Mouse (Mus musculus) forebrain, embryonic 10.5 days (tissue): ENCODE results near the gene Elovl5. TPM values are rescaled to one million over a fixed set of nuclear protein-coding genes. Genes with fewer than 3 reads are reported as not detected.

Experiments
- DNase-seq: peaks from one replicate; pipeline ENCODE4 v3.0.0-alpha.2; 2017; ENCODE audit warnings: low spot score; ENCODE audit errors: extremely low spot score
- H3K27ac ChIP-seq: fragments of 300-500 bp; sonication (generic); 2 replicates; pipeline ENCODE4 v1.5.1; 2016; ENCODE audit warnings: mild to moderate bottlenecking
- H3K27me3 ChIP-seq: fragments of 300-500 bp; sonication (generic); 2 replicates; pipeline ENCODE4 v1.6.1; 2016; ENCODE audit warnings: mild to moderate bottlenecking; ENCODE audit not compliant: poor library complexity, severe bottlenecking
- H3K36me3 ChIP-seq: fragments of 300-500 bp; sonication (generic); replicated peaks from 2 replicates; pipeline ENCODE4 v1.6.1; 2016; ENCODE audit warnings: mild to moderate bottlenecking, moderate library complexity
- H3K4me1 ChIP-seq: fragments of 300-500 bp; sonication (generic); 2 replicates; pipeline ENCODE4 v1.6.1; 2016
- H3K4me3 ChIP-seq: fragments of 300-500 bp; sonication (generic); 2 replicates; pipeline ENCODE4 v1.5.1; 2016; ENCODE audit warnings: mild to moderate bottlenecking, moderate library complexity
- H3K9me3 ChIP-seq: fragments of 300-500 bp; sonication (generic); 2 replicates; pipeline ENCODE4 v1.6.1; 2016; ENCODE audit warnings: mild to moderate bottlenecking, moderate library complexity
- WGBS: fragments of 180-500 bp; shearing (Covaris S2); methylation state at CpG from one replicate; pipeline ENCODE4 v1.1.7; 2016; 5-methylcytosine and 5-hydroxymethylcytosine counted together
- polyA plus RNA-seq: library from polyadenylated mRNA; unstranded; fragments of >200 nt; fragmentation: Nextera tagmentation; extraction: Ambion mirVana; gene quantifications from 2 replicates; pipeline ENCODE4 v1.2.1, GENCODE M21; 2016

Elovl5 gene
- polyA plus RNA-seq, 1 experiment from 2014 or later = 102 TPM

GRCm38 (mm10) chr9:78013813-78014212 is 96.6 kb downstream of the Elovl5 start:
- no peak for DNase-seq
- Histone ChIP-seq H3K4me3 (no peak overlapping the region), H3K9me3 (no peaks in the 10 kb centered on the region), H3K27ac (no peak overlapping the region), H3K27me3 (no peaks in the 10 kb centered on the region), H3K36me3 (no peaks in the 10 kb centered on the region), H3K4me1 (peaks cover 14% of the 10 kb centered on the region)
- 37% methylated on average over 1 of the region's 1 CpGs for WGBS

GRCm38 (mm10) chr9:78015816-78016215 is 98.7 kb downstream of the Elovl5 start:
- no peaks in the 10 kb centered on the region for H3K36me3 ChIP-seq
- H3K4me1 ChIP-seq = peaks cover 24% of the 10 kb centered on the region
- WGBS = 90% methylated on average over 7 of the region's 7 CpGs
- no peak overlapping the region for H3K4me3 ChIP-seq
- DNase-seq = no peak
- no peaks in the 10 kb centered on the region for H3K27me3 ChIP-seq
- H3K27ac ChIP-seq = no peak overlapping the region
- H3K9me3 ChIP-seq = no peaks in the 10 kb centered on the region

GRCm38 (mm10) chr9:78016288-78016687 is 99.1 kb downstream of the Elovl5 start:
- Histone ChIP-seq H3K27me3 (no peaks in the 10 kb centered on the region), H3K9me3 (no peaks in the 10 kb centered on the region), H3K27ac (no peak overlapping the region), H3K36me3 (no peaks in the 10 kb centered on the region), H3K4me3 (no peak overlapping the region), H3K4me1 (peaks cover 28% of the 10 kb centered on the region)
- no peak for DNase-seq
- WGBS = 78% methylated on average over 15 of the region's 15 CpGs

- Histone ChIP-seq H3K27ac (peak overlapping the region; percentile 76), H3K27me3 (no peaks in the 10 kb centered on the region), H3K4me3 (no peak overlapping the region), H3K4me1 (peaks cover 38% of the 10 kb centered on the region), H3K9me3 (no peaks in the 10 kb centered on the region), H3K36me3 (no peaks in the 10 kb centered on the region)
- 22% methylated on average over 9 of the region's 9 CpGs for WGBS
- peak; percentile 64 for DNase-seq
Measured at GRCm38 (mm10) chr9:78021256-78021655, 104.1 kb downstream of the Elovl5 start.

- DNase-seq = no peak
Measured at GRCm38 (mm10) chr9:78022187-78022945, 105.2 kb downstream of the Elovl5 start.

GRCm38 (mm10) chr9:78024823-78025222 is 107.7 kb downstream of the Elovl5 start:
- Histone ChIP-seq H3K27me3 (no peaks in the 10 kb centered on the region), H3K27ac (no peak overlapping the region), H3K4me1 (peaks cover 22% of the 10 kb centered on the region), H3K9me3 (no peaks in the 10 kb centered on the region), H3K4me3 (no peak overlapping the region), H3K36me3 (no peaks in the 10 kb centered on the region)
- peak; percentile 59 for DNase-seq
- WGBS = 17% methylated on average over 3 of the region's 3 CpGs

More at GRCm38 (mm10) chr9:78022187-78022945, 105.2 kb downstream of the Elovl5 start:
- H3K4me1 ChIP-seq = peaks cover 30% of the 10 kb centered on the region
- no peaks in the 10 kb centered on the region for H3K36me3 ChIP-seq
- peak overlapping the region; percentile 76 for H3K27ac ChIP-seq
- H3K9me3 ChIP-seq = no peaks in the 10 kb centered on the region
- H3K27me3 ChIP-seq = no peaks in the 10 kb centered on the region
- H3K4me3 ChIP-seq = no peak overlapping the region
- 87% methylated on average over 8 of the region's 8 CpGs for WGBS

GRCm38 (mm10) chr9:78027099-78027498 is 109.9 kb downstream of the Elovl5 start:
- no peaks in the 10 kb centered on the region for H3K36me3 ChIP-seq
- 84% methylated on average over 3 of the region's 3 CpGs for WGBS
- no peaks in the 10 kb centered on the region for H3K27me3 ChIP-seq
- peaks cover 1% of the 10 kb centered on the region for H3K4me1 ChIP-seq
- no peaks in the 10 kb centered on the region for H3K9me3 ChIP-seq
- H3K27ac ChIP-seq = no peak overlapping the region
- DNase-seq = no peak
- H3K4me3 ChIP-seq = no peak overlapping the region

GRCm38 (mm10) chr9:78030835-78031456 is 113.8 kb downstream of the Elovl5 start:
- DNase-seq = no peak
- H3K9me3 ChIP-seq = no peaks in the 10 kb centered on the region
- H3K4me1 ChIP-seq = no peaks in the 10 kb centered on the region
- no peak overlapping the region for H3K4me3 ChIP-seq
- no peaks in the 10 kb centered on the region for H3K27me3 ChIP-seq
- H3K36me3 ChIP-seq = no peaks in the 10 kb centered on the region
- WGBS = 94% methylated on average over 10 of the region's 10 CpGs
- H3K27ac ChIP-seq = no peak overlapping the region

GRCm38 (mm10) chr9:78032930-78033329 is 115.8 kb downstream of the Elovl5 start:
- WGBS = 93% methylated on average over 4 of the region's 4 CpGs
- Histone ChIP-seq H3K27ac (no peak overlapping the region), H3K4me1 (no peaks in the 10 kb centered on the region), H3K9me3 (no peaks in the 10 kb centered on the region), H3K36me3 (no peaks in the 10 kb centered on the region), H3K27me3 (no peaks in the 10 kb centered on the region), H3K4me3 (no peak overlapping the region)
- DNase-seq = no peak

Other genes with a start within 250 kb of the Elovl5 start
- 18.4 and 18.5 TPM in 2 replicates for gene Gclc, start 162.8 kb upstream of the Elovl5 start, polyA plus RNA-seq
- 0.10 TPM in 1 of 2 replicates, not detected in the other for gene Gcm1, start 134.6 kb downstream of the Elovl5 start, polyA plus RNA-seq
- 21.0 and 22.9 TPM in 2 replicates for gene Fbxo9, start 191.7 kb downstream of the Elovl5 start, polyA plus RNA-seq
- gene Ick, start 191.8 kb downstream of the Elovl5 start, polyA plus RNA-seq = 31.9 and 36.0 TPM in 2 replicates